Mouse (Mus musculus) B cell, adult (primary cell): ENCODE data around the gene Gm29735. TPM values are rescaled to one million over a fixed set of nuclear protein-coding genes. Genes with fewer than 3 reads are reported as not detected.

Experiments
- total RNA-seq: library from RNA; stranded (reverse); gene quantifications from 4 replicates; pipeline ENCODE4 v1.2.4, GENCODE M21; 2023; ENCODE audit not compliant: inconsistent age

The Gm29735 gene
- not detected in 4 replicates for total RNA-seq

GRCm38 (mm10) chr7:142157013-142157412, at the start of gene Gm29735:
Gene Gm29735, minus strand, starts transcription at chr7:142157113.

GRCm38 (mm10) chr7:142201064-142201463, 44.2 kb upstream of the Gm29735 start, which contains the start of gene Krtap5-3:
Gene Krtap5-3, plus strand, starts transcription at chr7:142201364.

GRCm38 (mm10) chr7:142190289-142190688, 33.4 kb upstream of the Gm29735 start, which contains the start of gene Gm10153:
Gene Gm10153, minus strand, starts transcription at chr7:142190389.

GRCm38 (mm10) chr7:142175905-142176304, 19.0 kb upstream of the Gm29735 start, which contains the start of gene Krtap5-2:
Gene Krtap5-2, minus strand, starts transcription at chr7:142176005.

GRCm38 (mm10) chr7:142165639-142166038, 8.7 kb upstream of the Gm29735 start, which contains the start of gene Gm4553:
Gene Gm4553, minus strand, starts transcription at chr7:142165739.

GRCm38 (mm10) chr7:142144507-142144906, 12.4 kb downstream of the Gm29735 start, which contains the start of gene Gm45337:
Gene Gm45337, minus strand, starts transcription at chr7:142144607.

GRCm38 (mm10) chr7:142135934-142136333, 21.0 kb downstream of the Gm29735 start, which contains the start of gene Gm39115:
Gene Gm39115, minus strand, starts transcription at chr7:142136034.

GRCm38 (mm10) chr7:142120629-142121028, 36.3 kb downstream of the Gm29735 start, which contains the start of gene Gm45618:
Gene Gm45618, minus strand, starts transcription at chr7:142120729.

Other genes starting within 250 kb of the Gm29735 start
- 58.9 to 69.2 TPM (median 68.6 TPM) in 4 replicates for gene Tollip, start 238.6 kb downstream of the Gm29735 start, total RNA-seq
- not detected in 4 replicates for gene Brsk2, start 207.4 kb downstream of the Gm29735 start, total RNA-seq
- 34.0 to 35.6 TPM (median 34.9 TPM) in 4 replicates for gene Mob2, start 96.0 kb downstream of the Gm29735 start, total RNA-seq
- gene Dusp8, start 61.3 kb downstream of the Gm29735 start, total RNA-seq: 2.3 to 4.8 TPM (median 3.5 TPM) in 4 replicates
- not detected in 4 replicates for gene Gm45618, start 36.4 kb downstream of the Gm29735 start, total RNA-seq
- gene Gm39115, start 21.1 kb downstream of the Gm29735 start, total RNA-seq: not detected in 4 replicates
- gene Gm45337, start 12.5 kb downstream of the Gm29735 start, total RNA-seq: not detected in 4 replicates
- gene Gm4553, start 8.6 kb upstream of the Gm29735 start, total RNA-seq: not detected in 4 replicates
- gene Krtap5-2, start 18.9 kb upstream of the Gm29735 start, total RNA-seq: not detected in 4 replicates
- gene Gm10153, start 33.3 kb upstream of the Gm29735 start, total RNA-seq: not detected in 4 replicates
- not detected in 4 replicates for gene Krtap5-3, start 44.3 kb upstream of the Gm29735 start, total RNA-seq
- not detected in 4 replicates for gene Gm7579, start 54.7 kb upstream of the Gm29735 start, total RNA-seq
- gene Krtap5-5, start 72.9 kb upstream of the Gm29735 start, total RNA-seq: not detected in 4 replicates
- gene Gm40460, start 84.0 kb upstream of the Gm29735 start, total RNA-seq: not detected in 4 replicates
- not detected in 4 replicates for gene Gm2431, start 101.2 kb upstream of the Gm29735 start, total RNA-seq
- gene Gm4559, start 117.2 kb upstream of the Gm29735 start, total RNA-seq: not detected in 4 replicates
- gene Krtap5-1, start 140.0 kb upstream of the Gm29735 start, total RNA-seq: not detected in 4 replicates
- not detected in 4 replicates for gene Krtap5-4, start 146.4 kb upstream of the Gm29735 start, total RNA-seq
- gene Ifitm10, start 216.6 kb upstream of the Gm29735 start, total RNA-seq: not detected in 4 replicates
- 1.1 TPM in 1 of 4 replicates, not detected in the others for gene Gm49369, start 225.6 kb upstream of the Gm29735 start, total RNA-seq
- 73.4 to 77.8 TPM (median 75.5 TPM) in 4 replicates for gene Ctsd, start 230.9 kb upstream of the Gm29735 start, total RNA-seq